Mouse (Mus musculus) adrenal gland, postnatal 0 days (tissue): ENCODE results near the gene Taar8c. TPM values are rescaled to one million over a fixed set of nuclear protein-coding genes. Genes with fewer than 3 reads are reported as not detected.

Experiments
- polyA plus RNA-seq: library from polyadenylated mRNA; unstranded; fragments of >200 nt; fragmentation: Nextera tagmentation; extraction: Ambion mirVana; gene quantifications from 2 replicates; pipeline ENCODE4 v1.2.1, GENCODE M21; 2015

Gene Taar8c
- polyA plus RNA-seq, result not detected in 2 replicates

DNA sequence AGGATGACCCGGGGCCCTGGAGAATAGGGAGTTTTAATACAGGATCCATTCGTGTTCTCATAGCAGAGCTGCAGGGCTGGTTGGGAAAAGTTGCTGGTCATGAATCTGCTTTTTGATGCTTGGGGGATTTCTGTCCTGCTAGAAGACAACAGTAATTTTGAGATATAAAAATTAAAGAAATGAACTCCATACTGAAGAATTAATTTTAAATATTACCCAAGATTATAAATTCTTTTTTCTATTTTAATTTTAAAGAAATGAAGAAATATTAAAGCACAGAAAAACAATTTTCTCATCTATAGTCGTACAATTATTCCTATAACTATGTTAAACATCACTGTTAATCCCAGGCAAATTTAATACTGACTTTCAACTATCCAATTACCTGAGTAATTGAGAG lies at the start of gene Taar8c:
TSS of gene Taar8c (minus strand) at position 101 of the 400 bp plus-strand sequence.

DNA sequence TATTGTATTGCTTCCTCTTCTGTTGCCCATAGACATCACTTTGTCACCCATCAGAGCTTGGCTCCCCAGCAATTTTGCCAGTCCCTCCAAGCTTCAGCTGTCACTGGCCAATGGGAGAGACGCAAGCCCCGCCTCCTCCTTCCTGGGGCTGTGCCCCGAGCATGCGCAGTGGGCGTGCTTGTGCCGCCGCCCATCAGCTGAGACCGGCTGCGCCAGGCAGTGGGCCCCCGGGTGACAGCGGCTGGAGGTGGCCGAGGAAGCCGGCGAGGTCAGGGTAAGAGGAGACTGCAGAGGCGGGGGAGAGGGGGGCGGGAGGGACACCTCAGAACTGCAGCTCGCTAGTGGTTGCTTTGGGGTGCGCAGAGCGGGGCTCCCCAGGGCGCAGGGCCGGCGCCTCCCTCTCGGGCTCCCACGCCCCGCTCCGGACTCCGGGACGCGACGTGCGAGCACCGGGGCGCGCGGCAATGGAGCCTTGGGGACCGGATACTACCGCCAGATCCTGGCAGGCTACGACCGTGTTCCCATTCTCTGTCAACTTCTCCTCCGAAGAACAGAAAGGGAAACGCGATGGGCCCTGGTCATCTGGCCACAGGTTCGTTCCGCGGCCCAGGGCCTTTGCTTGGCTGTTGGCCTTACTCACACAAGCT lies 47.5 kb upstream of the Taar8c start, which contains the start of gene Stx7:
TSS of gene Stx7 (plus strand) at position 168 of the 647 bp plus-strand sequence.

DNA sequence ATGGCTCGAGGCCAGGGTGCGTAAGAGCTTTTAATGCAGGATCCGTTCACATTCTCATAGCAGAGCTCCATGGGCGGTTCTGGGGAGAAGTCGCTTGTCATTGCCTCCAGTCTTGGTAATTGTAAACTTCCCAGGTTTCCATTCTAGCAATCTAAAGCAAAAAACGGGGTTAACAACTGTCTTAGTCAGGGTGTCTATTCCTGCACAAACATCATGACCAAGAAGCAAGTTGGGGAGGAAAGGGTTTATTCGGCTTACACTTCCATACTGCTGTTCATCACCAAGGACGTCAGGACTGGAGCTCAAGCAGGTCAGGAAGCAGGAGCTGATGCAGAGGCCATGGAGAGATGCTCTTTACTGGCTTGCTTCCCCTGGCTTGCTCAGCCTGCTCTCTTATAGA lies 7.7 kb upstream of the Taar8c start, which contains the start of gene Taar9:
TSS of gene Taar9 (minus strand) at position 101 of the 400 bp plus-strand sequence.

DNA sequence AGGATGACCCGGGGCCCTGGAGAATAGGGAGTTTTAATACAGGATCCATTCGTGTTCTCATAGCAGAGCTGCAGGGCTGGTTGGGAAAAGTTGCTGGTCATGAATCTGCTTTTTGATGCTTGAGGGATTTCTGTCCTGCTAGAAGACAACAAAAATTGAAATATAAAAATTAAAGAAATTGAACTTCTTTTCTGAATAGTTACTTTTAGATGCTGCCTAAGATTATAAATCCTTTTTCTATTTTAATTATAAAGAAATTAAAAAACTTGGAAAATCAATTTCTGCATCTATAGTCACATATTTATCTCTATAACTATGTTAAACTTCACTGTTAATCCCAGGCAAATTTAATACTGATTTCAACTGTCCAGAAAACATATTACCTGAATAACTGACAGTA lies 9.5 kb downstream of the Taar8c start, which contains the start of gene Taar8b:
TSS of gene Taar8b (minus strand) at position 101 of the 400 bp plus-strand sequence.

DNA sequence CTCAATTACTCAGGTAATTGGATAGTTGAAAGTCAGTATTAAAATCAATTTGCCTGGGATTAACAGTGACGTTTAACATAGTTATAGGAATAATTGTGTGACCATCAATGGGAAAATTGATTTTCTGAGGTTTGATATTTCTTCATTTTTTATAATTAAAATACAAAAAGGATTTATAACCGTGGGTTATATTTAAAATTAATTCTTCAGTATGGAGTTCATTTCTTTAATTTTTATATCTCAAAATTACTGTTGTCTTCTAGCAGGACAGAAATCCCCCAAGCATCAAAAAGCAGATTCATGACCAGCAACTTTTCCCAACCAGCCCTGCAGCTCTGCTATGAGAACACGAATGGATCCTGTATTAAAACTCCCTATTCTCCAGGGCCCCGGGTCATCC lies 25.5 kb downstream of the Taar8c start, which contains the start of gene Taar8a:
TSS of gene Taar8a (plus strand) at position 301 of the 400 bp plus-strand sequence.

Other genes with a start within 250 kb of the Taar8c start
- gene Vnn1, start 207.2 kb downstream of the Taar8c start, polyA plus RNA-seq, result 19.2 and 41.4 TPM in 2 replicates
- gene Taar1, start 181.6 kb downstream of the Taar8c start, polyA plus RNA-seq, result not detected in 2 replicates
- gene Taar2, start 163.3 kb downstream of the Taar8c start, polyA plus RNA-seq, result not detected in 2 replicates
- gene Taar3, start 152.4 kb downstream of the Taar8c start, polyA plus RNA-seq, result not detected in 2 replicates
- not detected in 2 replicates for gene Taar4, start 141.4 kb downstream of the Taar8c start, polyA plus RNA-seq
- not detected in 2 replicates for gene Taar5, start 131.2 kb downstream of the Taar8c start, polyA plus RNA-seq
- not detected in 2 replicates for gene Taar6, start 116.3 kb downstream of the Taar8c start, polyA plus RNA-seq
- gene Taar7a, start 108.4 kb downstream of the Taar8c start, polyA plus RNA-seq, result not detected in 2 replicates
- not detected in 2 replicates for gene Taar7b, start 102.0 kb downstream of the Taar8c start, polyA plus RNA-seq
- gene Taar7d, start 74.7 kb downstream of the Taar8c start, polyA plus RNA-seq, result not detected in 2 replicates
- gene Taar7e, start 64.3 kb downstream of the Taar8c start, polyA plus RNA-seq, result not detected in 2 replicates
- not detected in 2 replicates for gene Taar7f, start 52.4 kb downstream of the Taar8c start, polyA plus RNA-seq
- not detected in 2 replicates for gene Taar8a, start 25.4 kb downstream of the Taar8c start, polyA plus RNA-seq
- not detected in 2 replicates for gene Taar8b, start 9.6 kb downstream of the Taar8c start, polyA plus RNA-seq
- not detected in 2 replicates for gene Taar9, start 7.6 kb upstream of the Taar8c start, polyA plus RNA-seq
- gene Stx7, start 47.4 kb upstream of the Taar8c start, polyA plus RNA-seq, result 93.8 and 105 TPM in 2 replicates
- gene Moxd1, start 121.6 kb upstream of the Taar8c start, polyA plus RNA-seq, result 1.7 and 2.8 TPM in 2 replicates